Mouse (Mus musculus) liver, postnatal 0 days (tissue): ENCODE measurements at regions not wholly inside any gene's neighbourhood (a gene's known extent, or its start where the extent isn't known, plus 50 kb on each side); places are given as distances from the start of the nearest gene placed in this dataset.

Experiments
- CTCF ChIP-seq: sonication (generic); IDR thresholded peaks from 2 replicates; pipeline ENCODE4 v1.5.1; 2016; ENCODE audit warnings: antibody characterized with exemption, low read depth
- EP300 ChIP-seq: IDR thresholded peaks from 2 replicates; pipeline ENCODE4 v1.6.1; 2016; ENCODE audit warnings: antibody characterized with exemption, low read depth, mild to moderate bottlenecking

DNA sequence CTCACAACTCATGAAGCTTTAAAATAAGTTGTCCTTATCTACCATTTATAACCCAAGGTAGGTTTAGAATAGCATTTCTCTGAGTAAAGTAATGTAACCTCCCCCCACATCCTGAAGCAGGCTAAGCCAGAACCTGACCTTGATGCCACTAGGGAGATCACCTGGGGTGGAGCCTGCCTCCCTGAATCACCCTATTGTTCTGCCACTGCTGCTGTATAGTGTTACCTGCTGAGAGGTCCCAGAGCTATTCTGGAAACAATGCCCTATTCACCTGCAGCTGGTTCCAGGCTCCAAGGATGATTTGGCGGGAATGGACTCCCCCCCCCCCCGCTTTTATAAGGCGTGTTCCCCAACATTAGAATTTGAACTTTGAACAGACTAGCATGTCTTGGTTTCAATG lies 462.0 kb upstream of the Cdh18 start:
- no peak for TF ChIP-seq CTCF
- no peak for TF ChIP-seq EP300
